Mouse (Mus musculus): ENCODE results near the gene Tenm4.

Tenm4 gene

DNA sequence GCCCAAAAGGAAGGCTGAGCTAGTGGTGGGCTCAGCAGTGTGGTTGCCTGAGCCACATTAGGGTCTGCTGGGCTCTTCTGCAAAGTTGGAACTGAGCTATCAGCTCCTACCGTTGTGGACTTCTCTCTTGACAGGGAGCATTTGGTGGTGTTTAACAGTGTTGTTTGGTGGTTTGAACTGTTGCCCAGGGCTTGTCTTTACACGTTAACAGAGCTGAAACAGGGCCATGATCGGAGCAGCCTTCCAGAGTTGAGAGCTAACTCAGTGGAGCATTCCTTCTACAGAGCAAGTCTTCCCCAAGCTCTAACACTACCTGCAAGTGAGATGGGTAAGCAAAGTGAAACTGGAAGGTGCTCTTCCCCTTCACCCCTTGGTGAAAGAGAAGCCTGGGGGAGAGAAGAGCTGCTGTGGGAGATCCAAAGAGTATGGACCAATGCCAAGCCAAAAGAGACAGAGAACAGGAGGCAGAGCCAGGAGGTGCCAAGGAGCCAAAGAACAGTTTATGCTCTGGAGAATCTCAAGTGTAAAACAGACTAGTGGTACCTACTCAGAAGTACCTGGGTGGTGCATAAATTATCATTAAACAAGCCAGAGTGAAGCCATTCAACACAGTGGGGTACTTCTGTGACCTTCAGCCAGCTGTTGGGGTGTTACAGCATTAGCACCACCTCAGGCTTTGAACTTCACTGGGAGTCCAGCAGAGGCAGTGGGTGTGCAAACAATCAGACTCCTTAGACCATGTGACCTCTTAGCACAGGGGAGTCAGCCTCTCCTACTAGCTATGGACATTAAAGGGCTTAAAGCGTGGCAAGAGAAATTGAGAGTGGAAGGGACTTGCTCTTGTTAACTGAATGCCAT lies 71.5 kb downstream of the Tenm4 start:
- DNase-seq (ENCODE audit: low spot score in 2 of 2): no peak

DNA sequence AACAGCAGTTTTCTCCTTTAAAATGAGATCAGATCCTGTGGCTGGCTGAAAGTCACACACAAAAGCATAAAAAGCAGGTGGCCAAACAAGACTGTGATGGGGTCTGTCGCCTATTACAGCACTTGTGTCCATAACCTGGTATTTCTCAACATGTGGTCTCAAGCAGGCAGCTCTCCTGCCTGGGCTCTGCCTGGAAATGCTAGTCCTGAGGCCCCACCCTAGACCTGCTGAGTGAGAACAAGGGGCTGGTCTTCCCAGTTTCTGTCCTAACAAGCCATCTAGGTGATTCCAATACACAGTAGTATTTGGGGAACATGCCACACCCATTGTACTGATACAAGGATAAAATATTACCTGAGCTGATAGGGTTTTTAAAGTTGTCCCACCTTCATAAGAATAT lies 73.8 kb downstream of the Tenm4 start:
- no peak for DNase-seq (ENCODE audit: low spot score in 2 of 2)

DNA sequence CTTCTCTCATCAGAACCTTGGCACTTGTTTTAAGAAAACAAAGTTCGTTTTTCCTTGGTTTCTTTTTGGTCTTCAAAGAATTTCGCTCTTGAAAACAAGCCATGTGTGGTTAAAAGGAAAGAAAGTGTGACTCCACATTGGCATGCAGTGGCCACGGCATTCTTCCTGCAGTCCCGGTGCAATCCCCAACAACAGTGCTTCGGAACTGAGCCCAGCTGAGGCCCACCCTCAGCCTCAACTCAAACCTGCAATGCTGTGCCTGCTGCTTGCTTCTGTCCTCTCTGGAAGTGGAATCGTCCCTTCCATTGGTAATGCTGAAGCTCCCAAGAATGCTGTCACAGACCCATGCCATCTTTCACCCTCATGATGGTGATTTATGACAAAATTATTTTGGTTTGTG lies 88.6 kb downstream of the Tenm4 start:
- DNase-seq (ENCODE audit: low spot score in 2 of 2): no peak

DNA sequence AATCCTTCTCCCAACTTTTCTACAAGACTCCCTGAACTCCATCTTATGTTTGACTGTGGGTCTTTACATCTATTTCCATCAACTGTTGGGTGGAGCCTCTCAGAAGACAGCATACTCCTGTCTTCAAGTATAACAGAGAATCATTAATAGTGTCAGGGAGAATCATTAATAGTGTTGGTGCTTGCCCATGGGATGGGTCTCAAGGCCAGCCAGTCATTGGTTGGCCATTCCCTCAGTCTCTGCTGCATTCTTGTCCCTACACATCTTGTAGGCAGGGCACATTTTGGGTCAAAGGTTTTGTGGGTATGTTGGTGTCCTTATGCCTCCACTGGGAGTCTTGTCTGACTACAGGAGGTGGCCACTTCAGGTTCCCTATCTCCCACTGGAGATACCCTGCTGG lies 91.1 kb downstream of the Tenm4 start:
- no peak for DNase-seq (ENCODE audit: low spot score in 2 of 2)

DNA sequence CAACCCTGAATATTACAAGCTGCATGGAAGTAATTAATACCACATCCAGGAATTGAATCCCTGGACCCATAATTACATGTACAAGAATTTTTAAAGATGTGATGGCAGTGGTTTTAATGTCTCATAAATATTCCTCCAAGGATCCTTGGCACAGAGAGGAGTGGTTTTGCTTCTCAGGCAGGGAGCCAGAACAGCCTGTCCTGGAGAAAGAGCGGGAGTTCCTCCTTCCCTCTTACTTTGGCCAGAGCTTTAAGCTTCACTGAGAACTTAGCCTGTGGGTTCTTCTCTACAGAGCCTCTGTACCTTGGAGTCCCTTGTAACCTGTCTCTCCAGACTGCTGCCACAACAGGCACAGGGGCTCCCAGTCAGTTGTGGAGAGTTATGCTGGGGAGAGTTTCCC lies 94.9 kb downstream of the Tenm4 start:
- DNase-seq (ENCODE audit: low spot score in 2 of 2): no peak

DNA sequence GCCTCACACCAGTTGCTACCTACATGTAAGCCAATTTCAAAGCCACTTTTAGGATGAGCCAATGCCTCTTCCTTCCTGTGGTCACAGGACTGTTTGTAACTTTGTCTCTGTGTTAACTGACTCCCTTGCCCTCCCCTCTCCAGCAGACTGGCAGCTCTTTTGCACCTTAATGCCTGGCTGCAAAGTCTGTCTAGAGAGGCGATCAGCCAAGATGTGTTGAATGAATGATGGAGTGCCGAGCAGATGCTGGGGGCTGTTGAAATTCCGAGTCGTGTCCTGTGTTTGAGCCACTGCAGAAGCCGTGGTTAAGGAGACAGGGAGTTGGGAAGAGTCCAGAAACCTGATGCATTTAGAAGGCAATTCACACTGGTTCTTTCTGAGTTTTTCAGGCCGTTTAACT lies 96.2 kb downstream of the Tenm4 start:
- DNase-seq (ENCODE audit: low spot score in 2 of 2): no peak

DNA sequence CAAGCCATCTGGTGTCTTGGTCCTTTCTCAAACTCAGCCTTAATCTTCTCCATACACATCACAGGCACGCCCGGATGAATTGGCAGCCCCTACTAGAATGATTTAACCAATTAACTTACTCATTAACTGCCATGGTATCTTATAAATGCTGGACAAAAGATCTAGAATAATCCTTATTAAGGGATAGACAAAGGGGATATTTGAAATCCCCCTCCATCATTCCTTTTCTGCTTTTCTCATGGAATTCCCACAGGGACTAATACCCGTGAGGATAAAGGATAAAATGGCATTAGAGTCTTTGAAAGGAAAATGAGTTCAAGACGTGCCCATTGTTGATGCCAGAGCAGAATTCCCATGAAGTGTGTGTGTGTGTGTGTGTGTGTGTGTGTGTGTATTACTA lies 99.6 kb downstream of the Tenm4 start:
- no peak for DNase-seq (ENCODE audit: low spot score in 2 of 2)

DNA sequence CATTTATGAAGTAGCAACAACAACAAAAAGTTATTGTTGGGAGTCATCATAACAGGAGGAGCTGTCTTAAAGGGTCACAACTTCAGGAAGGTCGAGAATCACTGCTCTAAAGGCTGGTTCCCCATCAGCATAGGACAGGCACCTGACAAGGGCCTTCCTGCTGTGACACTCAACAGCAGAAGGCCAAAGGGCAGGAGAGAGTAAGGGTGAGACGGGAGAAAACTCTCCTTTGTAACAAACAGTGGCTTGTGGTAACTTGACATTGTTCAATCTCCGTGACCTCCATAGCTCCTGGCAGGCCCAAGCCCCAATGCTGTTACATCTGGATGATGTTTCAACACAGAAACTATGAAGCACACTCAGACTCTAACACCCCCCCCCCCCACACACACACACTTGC lies 101.0 kb downstream of the Tenm4 start:
- DNase-seq (ENCODE audit: low spot score in 2 of 2): no peak

DNA sequence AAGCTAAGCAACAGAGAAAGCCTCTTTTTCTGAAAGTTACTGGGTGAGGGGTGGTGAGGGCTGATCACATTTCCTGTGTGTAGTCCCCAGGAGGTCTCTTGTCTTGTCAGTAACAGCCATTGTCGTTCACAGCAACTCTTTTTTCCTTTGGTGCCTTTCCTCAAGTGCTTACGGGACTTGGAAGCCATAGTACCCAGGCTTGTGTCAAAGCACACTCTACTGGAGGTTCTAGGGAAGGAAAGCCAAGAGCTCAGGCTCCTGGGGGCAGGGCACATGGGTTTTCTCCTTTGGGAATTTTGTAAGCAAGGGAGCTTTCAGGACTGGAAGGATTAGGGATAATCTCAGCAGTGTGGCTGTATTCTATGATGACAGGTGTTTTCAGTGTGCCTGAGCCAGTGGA lies 103.4 kb downstream of the Tenm4 start:
- DNase-seq (ENCODE audit: low spot score in 2 of 2): no peak

DNA sequence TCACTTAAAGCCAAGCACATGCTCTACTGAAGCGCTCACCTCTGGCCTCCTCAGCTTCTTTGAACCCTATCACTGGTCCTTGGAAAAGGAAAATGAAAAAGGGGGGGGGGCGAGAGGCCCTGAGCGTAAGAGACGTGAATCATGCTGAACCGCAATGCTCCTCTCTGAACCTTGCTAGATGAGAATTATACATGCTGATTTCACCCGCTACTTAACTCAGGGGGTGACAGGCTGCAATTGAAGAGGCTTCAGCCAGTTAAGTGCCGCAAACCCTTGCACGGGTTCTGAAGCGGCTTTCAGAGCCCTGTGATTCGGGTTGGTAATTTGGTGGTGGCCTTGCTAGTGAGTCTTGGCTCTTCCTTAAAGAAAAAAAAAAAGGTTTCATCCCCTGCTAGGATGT lies 106.5 kb downstream of the Tenm4 start:
- DNase-seq (ENCODE audit: low spot score in 2 of 2): no peak

DNA sequence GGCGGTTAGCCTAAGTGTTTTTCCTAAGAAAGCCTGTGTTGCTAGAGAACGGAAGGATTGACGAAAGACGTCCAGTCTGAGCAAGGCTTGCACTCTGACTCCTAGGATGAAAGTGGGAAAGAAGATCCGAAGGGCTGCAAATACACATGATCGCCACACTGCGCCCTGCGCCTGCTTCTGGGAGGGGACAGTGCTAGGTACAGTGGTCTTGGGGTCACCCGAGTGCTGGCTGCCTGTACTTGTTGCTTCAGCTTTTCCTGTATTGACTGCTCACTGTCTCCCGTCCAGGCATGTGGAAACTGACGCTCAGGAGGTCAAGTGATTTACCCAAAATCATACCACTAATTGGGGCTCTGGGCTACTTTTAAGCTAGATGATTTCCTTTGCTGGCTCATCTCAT lies 107.3 kb downstream of the Tenm4 start:
- DNase-seq (ENCODE audit: low spot score in 2 of 2): no peak

DNA sequence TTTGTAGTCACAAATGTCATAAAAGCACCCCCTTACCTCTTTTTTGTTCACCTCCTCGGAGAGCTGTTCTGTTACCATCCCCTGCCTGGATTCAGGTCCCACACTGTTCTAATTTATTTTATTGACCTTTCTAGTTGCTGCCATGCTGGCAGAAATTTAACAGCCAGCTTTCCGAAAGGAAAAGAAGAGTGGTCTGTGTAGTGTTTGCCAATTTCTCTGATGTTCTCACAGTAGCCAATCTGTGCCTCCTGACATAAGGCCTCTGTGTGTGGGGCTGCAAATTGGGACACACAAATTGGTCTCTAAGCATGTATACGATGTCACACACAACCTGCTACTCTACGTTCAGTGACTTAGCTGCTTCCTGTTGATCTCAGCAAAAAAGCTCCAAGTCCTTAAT lies 109.7 kb downstream of the Tenm4 start:
- no peak for DNase-seq (ENCODE audit: low spot score in 2 of 2)

DNA sequence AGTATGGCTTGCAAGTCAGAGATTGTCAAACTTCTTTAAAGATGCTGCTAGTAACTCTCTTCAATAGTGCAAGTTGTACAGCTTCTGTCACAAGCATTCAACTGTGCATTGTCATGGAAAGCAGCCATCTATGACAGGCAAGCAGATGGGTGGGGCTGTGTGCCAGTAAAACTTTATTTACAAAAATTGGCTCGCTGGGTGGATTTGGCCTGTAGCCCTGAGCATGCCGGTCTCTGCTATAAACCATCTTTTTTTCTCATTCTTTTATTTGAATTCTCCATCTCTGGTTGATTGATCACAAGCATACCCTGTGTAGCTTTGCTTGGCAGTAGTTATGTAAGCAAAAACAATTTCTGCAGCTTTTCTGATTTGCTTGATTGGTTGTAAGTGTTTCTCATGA lies 119.5 kb downstream of the Tenm4 start:
- DNase-seq (ENCODE audit: low spot score in 2 of 2): peak in 1 of 2 experiments; percentile 53

DNA sequence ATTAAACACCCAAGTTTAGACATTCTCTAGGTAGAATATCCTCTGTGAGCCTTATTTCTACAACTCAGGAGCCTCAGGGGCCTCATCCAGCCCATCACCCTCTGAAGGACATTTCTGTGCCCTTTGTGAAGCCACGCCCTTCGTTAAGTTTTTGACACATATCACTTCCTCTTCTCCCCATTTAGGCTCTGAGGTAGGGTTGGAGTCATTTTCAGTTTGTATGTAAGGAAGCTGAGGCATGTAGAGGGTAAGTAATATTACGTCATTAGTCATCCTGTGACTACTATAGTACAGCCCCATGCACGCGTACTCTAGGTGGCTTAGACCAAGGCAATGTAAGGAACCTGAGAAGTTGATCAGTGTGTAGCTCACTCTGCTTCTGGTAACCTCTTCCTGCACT lies 124.9 kb downstream of the Tenm4 start:
- DNase-seq (ENCODE audit: low spot score in 2 of 2): no peak

DNA sequence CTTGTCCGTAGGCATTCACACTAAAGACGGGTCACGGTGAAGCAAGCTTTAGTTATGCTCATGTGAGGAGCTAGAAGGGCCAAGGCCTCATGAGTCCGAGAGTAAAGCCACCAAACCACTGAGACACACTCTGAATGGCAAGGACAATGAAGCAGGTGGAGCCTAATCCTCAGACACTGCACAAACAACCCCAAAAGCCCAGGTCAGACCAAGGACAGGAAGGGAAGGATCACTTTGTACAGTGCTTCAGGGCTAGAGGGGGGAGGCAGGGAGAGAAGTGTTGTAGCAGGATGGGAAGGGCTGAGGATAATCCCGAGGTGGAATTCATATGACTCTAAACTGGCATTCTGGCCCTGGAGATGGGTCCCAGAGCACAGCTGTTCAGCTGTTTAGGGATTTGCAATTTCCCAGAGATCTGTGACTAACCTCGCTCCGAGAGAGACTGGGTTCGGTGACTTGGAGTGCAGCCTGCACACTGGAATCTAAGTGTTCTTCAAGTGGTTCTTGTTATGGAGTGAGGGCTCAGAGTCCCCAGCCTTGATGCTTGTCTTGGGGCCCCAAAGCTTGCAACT lies 129.9 kb downstream of the Tenm4 start:
- no peak for DNase-seq (ENCODE audit: low spot score in 2 of 2)

DNA sequence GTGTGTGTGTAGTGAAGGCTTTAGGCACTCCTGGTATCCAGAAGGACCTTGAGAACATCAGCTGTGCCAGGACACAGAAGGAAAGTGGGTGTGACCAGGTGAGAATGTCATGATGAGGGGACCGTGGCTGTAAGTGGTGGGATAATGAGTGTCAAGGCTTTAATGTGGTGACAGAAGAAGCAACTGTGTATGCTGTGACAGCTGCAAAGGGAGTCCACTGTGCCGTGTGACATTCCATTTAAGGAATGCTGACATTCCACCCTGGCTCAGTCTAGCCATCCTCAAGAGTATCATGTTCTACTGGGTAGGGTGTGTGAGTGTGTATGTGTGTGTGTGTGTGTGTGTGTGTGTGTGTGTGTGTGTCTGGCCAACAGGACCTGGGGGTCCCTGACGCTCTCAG lies 130.8 kb downstream of the Tenm4 start:
- no peak for DNase-seq (ENCODE audit: low spot score in 2 of 2)

DNA sequence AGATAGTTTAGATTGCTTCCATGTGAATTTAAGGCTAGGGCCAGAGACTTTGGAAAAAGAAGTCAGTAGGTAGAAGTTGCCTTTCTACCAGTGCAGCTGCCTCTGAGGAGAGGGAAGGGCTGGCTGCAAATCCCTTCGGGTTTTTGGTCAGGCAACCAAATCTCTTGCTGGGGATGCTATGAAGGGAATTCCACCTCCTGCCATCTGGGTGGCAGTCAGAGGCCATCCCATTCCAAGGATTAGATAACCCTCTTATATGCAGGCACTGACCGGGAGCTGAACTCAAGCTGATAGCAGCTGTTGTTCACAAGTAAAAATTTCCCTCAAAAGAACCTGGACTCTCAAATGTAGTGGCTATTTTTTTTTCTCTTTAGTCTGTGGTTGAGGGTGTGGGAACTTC lies 132.9 kb downstream of the Tenm4 start:
- no peak for DNase-seq (ENCODE audit: low spot score in 2 of 2)

DNA sequence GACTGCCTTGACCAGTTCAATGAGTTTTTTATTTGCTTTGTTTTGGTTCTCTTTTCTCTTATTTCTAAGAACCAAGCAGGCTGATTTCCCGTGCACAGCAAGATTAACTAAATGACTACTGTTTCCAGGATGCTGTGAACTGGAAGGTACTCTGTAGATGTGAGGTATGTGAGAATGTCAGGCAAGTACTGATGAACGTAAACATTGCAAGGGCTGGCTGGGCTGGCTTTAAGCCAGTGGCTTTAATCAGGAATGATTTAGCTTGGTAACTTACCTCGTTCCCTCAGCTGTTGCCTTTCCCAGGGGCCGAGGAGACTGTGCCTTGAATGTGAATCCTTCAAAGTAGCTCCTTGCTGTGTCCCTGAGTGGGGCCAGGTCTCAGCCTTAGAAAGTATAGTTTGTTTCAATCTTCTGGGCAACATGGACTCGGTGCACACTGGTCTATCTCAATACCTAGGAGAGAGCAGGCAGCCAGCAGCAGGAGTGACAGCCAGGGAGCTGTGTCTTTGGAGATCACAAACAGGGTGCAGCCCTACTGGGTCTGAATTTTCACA lies 134.4 kb downstream of the Tenm4 start:
- DNase-seq (ENCODE audit: low spot score in 2 of 2): no peak

DNA sequence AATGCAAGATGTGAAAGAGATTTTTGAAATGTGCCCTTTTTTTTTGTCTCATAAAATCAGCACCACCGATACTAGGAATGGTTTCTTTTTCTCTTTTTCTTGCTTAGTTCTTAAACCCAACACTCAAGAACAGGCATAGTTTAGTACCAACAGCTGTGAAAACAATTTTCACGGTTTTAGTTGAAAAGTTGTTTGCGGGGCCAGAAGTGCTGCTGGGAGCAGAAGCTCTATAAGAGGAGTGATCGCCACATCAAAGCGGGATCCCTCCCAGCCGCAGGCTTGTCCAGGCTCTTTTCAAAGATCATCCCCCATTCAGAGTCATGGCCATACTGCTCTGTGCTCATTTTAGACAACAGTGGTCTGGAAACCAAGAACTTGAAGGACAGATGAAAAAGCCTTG lies 137.1 kb downstream of the Tenm4 start:
- DNase-seq (ENCODE audit: low spot score in 2 of 2): no peak

DNA sequence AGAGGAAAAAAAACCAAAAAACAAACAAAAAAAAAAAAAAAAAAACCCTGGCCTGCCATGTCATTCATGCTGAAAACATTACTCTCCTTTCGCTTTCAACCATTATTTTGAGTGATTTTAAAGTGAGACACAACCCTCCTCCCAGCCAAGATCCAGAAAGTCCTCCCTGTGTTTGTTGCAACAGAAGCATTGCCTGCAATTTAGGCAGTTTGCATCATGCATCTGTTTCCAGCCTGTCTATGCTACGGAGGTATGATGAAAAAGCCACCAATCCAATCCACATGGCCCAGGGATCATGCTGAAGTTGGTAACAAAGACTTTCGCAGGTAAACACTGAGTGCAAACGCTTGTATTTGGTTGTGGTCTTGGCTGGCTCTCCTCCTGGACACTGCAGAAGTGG lies 158.3 kb downstream of the Tenm4 start:
- DNase-seq (ENCODE audit: low spot score in 2 of 2): no peak

DNA sequence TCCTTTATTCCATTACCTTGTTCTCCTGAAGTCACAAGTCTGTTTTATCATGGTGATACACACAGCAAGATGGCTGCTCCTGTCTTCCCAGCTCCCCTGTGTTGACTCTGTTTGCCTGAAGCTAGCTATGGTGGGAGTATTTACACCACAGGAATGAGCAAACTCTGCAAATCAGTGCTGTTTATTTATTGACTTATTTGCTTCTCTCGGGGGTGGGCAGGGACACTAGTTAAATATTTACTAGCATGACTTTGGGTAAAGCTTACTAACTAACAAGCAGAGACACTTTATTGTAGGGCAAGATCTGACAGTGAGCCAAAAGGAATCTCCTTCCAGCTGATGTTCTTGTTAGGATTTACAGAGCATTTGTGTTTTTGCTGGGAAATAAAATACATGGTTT lies 160.1 kb downstream of the Tenm4 start:
- no peak for DNase-seq (ENCODE audit: low spot score in 2 of 2)

DNA sequence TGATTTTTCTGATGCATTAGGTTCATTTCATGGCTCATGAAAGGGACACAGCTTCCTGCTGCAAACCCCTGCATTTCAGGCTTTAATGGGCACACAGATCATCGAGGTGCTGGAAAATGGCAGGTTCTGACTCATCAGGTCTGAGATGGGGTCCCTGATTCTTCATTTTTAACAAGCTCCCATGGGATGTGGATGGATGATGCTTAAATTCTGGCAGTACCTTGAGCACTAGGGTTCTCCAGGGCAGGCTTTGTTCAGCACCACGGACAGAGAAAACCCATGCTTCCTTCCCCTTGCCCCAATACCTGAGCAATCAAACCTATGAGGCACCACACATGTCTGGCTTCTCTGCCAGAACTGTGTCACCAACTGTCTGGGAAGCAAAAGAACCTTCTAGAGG lies 163.3 kb downstream of the Tenm4 start:
- no peak for DNase-seq (ENCODE audit: low spot score in 2 of 2)

DNA sequence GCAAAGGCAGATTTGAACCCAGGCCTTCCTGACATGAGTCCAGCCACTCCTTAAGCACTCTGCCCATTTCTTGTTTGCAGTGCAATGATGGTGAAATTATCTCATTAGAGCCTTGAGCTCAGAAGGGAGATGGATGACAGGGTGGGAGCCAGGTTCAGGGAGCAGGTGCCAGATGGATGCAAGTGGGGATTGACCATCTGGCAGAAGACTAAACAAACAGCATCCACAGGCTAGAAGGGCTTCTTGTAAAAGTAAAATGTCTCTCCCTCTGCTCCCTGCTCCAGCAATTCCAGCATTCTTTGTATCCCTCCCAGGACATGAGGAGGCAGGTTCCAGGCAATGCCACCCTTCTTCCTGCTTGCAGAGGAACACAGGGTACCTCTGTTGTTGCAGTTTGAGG lies 165.3 kb downstream of the Tenm4 start:
- DNase-seq (ENCODE audit: low spot score in 2 of 2): no peak

DNA sequence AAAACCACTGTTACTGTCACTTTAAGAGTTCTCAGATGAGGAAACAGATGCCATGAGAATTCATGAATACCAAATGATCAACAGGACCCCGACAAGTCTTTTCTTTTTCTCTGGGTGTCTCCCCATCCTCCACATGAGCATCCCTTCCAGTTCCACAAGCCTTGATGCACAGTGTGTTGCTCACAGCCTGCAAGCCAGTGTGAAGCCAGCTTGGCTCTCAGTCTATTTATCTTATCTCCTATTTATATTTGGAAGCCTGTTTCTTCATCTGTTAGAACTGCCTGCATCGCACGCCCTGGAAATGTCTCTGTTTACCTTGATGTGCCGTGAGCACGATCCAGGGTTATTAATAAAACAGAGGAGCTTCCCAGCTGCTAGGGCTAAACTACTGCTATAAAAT lies 169.8 kb downstream of the Tenm4 start:
- DNase-seq (ENCODE audit: low spot score in 2 of 2): peak; percentile 15 to 44

Measured in left cerebral cortex, adult 9 months (tissue).